Mouse (Mus musculus) forebrain, embryonic 11.5 days (tissue): ENCODE measurements around the gene Rgr. TPM values are rescaled to one million over a fixed set of nuclear protein-coding genes. Genes with fewer than 3 reads are reported as not detected.
"Not testable (repeated sequence)": the region's sequence is repeated elsewhere in the genome, so short reads cannot be mapped to it uniquely, and the experiment has no call there.

Source experiments
- ATAC-seq: fragments of 200-750 bp; cut with Nextera tagmentation; replicated peaks from 2 replicates; pipeline ENCODE4 v1.8.0; 2017; ENCODE audit warnings: moderate TSS enrichment; ENCODE audit not compliant: low FRiP score
- DNase-seq: peaks from one replicate; pipeline ENCODE4 v3.0.0-alpha.2; 2017; ENCODE audit warnings: low spot score
- H3K27ac ChIP-seq: fragments of 300-500 bp; sonication (generic); 2 replicates; pipeline ENCODE4 v1.5.1; 2014; ENCODE audit warnings: low read depth, low read length
- H3K27me3 ChIP-seq: fragments of 300-500 bp; sonication (generic); 2 replicates; pipeline ENCODE4 v1.6.1; 2014; ENCODE audit warnings: mild to moderate bottlenecking, low read length, mixed read lengths; ENCODE audit not compliant: control insufficient read depth, insufficient read depth
- H3K36me3 ChIP-seq: fragments of 300-500 bp; sonication (generic); 2 replicates; pipeline ENCODE4 v1.6.1; 2014; ENCODE audit warnings: mild to moderate bottlenecking, low read length, moderate library complexity, mixed read lengths; ENCODE audit not compliant: control insufficient read depth, insufficient read depth
- H3K4me1 ChIP-seq: fragments of 300-500 bp; sonication (generic); replicated peaks from 2 replicates; pipeline ENCODE4 v1.6.1; 2014; ENCODE audit warnings: low read length, mixed read lengths; ENCODE audit not compliant: control insufficient read depth, insufficient read depth
- H3K4me2 ChIP-seq: fragments of 300-500 bp; sonication (generic); 2 replicates; pipeline ENCODE4 v1.6.1; 2014; ENCODE audit warnings: low read depth, mild to moderate bottlenecking, low read length, moderate library complexity, mixed read lengths; ENCODE audit not compliant: severe bottlenecking
- H3K4me3 ChIP-seq: fragments of 300-500 bp; sonication (generic); 2 replicates; pipeline ENCODE4 v1.5.1; 2014; ENCODE audit warnings: low read depth, low read length
- H3K9ac ChIP-seq: fragments of 300-500 bp; sonication (generic); 2 replicates; pipeline ENCODE4 v1.6.1; 2014; ENCODE audit warnings: low read length
- H3K9me3 ChIP-seq: fragments of 300-500 bp; sonication (generic); 2 replicates; pipeline ENCODE4 v1.6.1; 2016; ENCODE audit warnings: low read length, mixed read lengths; ENCODE audit not compliant: control insufficient read depth
- WGBS: fragments of 180-500 bp; shearing (Covaris S2); extraction: QIAGEN DNeasy Blood & Tissue Kit; methylation state at CpG from one replicate; pipeline ENCODE4 v1.1.7; 2014; 5-methylcytosine and 5-hydroxymethylcytosine counted together
- polyA plus RNA-seq: library from polyadenylated mRNA; unstranded; fragments of >200 nt; fragmentation: Nextera tagmentation; extraction: Ambion mirVana; gene quantifications from 2 replicates; pipeline ENCODE4 v1.2.1, GENCODE M21; 2014

The Rgr gene
- polyA plus RNA-seq, 1 experiment from 2014 or later = not detected

DNA sequence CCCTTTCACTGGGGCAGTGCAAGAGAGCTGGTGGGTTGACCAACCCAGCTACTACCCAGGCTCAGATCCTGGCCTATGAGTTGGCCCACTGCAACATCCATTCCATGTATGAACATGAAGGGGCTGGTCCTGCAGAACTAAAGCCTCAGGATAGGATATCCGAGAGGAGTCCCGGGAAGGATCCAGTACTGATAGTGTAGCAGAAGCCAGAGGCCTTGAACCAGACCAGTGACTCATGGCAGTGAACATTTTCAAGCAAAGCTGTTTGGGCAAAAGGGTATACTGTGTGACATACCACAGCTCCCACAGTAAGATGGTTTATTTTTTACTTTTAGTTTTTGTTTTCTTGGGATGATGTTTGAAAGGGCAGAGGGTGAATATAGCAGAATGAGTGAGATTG lies 39.1 kb downstream of the Rgr start:
- Histone ChIP-seq H3K4me1 (no peaks in the 10 kb centered on the region; the same call in 1 of the 2 replicates), H3K27ac (no peak overlapping the region), H3K27me3 (no peaks in the 10 kb centered on the region), H3K36me3 (no peaks in the 10 kb centered on the region), H3K9me3 (no peaks in the 10 kb centered on the region), H3K4me2 (no peak overlapping the region), H3K4me3 (no peak overlapping the region), H3K9ac (no peak overlapping the region)
- ATAC-seq (no peak), DNase-seq (no peak)
- 84% methylated on average over 2 of the region's 2 CpGs for WGBS

DNA sequence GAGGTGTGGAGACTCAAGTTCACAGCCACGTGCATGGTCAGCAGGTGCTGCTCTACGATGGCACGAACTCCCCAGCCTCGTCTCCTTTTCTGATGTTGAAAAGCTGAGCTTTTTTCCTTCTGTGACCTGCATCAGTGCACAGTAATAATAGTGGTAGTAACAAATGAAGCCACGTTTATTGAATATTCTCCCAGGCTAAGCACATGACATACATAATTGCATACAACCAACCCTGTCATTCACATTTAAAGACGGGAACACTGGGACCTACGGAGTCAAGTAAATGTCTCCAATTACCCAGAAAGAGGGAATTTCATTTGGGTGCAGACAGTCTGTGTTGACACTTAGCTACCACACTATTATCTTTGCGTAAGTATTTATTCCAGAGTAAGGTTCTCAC lies 42.3 kb downstream of the Rgr start:
- Histone ChIP-seq H3K27me3 (no peaks in the 10 kb centered on the region), H3K9ac (no peak overlapping the region), H3K4me1 (no peaks in the 10 kb centered on the region; the same call in 1 of the 2 replicates), H3K4me3 (no peak overlapping the region), H3K36me3 (no peaks in the 10 kb centered on the region), H3K4me2 (no peak overlapping the region), H3K27ac (no peak overlapping the region), H3K9me3 (no peaks in the 10 kb centered on the region)
- DNase-seq = no peak
- no peak for ATAC-seq
- WGBS = 77% methylated on average over 8 of the region's 8 CpGs

DNA sequence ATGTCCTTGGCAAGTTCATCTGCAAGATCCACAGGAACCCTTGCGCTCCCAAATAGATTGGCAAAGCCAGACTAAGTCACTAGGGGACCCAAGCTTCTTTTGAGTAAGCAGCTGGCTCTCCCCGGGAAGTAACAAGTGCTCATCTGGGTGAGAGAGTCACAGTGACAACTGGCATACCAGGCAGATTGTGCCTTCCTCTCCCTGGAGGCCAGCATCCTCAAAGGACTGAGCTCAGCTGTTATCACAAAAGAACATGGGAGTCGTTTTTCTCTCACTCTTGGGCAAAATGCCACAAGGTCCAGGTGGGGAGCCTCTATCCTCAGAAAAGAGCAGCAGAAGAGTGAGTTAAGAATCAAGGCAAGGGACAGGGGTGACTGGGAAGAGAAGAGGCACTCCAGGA lies 42.9 kb downstream of the Rgr start:
- no peak for DNase-seq
- Histone ChIP-seq H3K9me3 (no peaks in the 10 kb centered on the region), H3K27me3 (no peaks in the 10 kb centered on the region), H3K4me1 (no peaks in the 10 kb centered on the region; the same call in 1 of the 2 replicates), H3K4me3 (no peak overlapping the region), H3K4me2 (no peak overlapping the region), H3K27ac (no peak overlapping the region), H3K9ac (no peak overlapping the region), H3K36me3 (no peaks in the 10 kb centered on the region)
- no peak for ATAC-seq
- 39% methylated on average over 3 of the region's 3 CpGs for WGBS

DNA sequence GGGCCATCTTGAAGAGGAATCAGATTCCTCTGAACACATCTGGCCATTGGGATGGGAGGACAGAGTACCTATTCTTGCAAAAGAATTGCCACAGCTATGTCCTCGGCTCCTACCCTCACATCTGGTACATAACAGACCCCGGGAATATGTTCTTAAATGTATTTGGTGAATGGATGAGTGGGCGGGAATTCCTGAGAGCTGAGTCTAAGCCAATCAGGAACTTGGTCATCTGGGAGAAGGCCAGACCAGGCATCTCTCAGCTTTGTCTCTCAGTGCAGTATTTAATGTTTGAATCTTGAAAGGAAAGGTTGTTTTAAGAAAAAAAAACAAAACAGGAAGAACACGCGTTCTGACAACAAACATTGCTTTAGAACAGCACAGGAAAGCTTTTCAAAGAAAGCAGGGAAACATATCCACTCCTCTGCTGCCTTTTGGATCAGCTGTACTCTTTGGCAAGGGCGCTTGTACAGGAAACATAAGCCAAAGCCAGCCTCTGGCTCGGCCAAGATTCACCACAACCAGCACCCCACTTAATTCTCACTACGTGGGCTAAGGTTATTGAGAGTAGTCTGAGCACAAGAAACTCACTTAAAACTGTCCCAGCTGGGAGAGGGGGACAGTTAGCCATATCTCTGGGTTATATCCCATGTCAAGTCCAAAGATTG lies 45.2 kb downstream of the Rgr start:
- H3K36me3 ChIP-seq = no peaks in the 10 kb centered on the region
- no peak overlapping the region for H3K4me3 ChIP-seq
- H3K9me3 ChIP-seq = no peaks in the 10 kb centered on the region
- ATAC-seq (no peak), DNase-seq (no peak)
- H3K4me2 ChIP-seq = no peak overlapping the region
- WGBS = 88% methylated on average over 8 of the region's 8 CpGs
- H3K27ac ChIP-seq = no peak overlapping the region
- no peaks in the 10 kb centered on the region for H3K27me3 ChIP-seq
- no peaks in the 10 kb centered on the region; the same call in 1 of the 2 replicates for H3K4me1 ChIP-seq
- no peak overlapping the region for H3K9ac ChIP-seq

DNA sequence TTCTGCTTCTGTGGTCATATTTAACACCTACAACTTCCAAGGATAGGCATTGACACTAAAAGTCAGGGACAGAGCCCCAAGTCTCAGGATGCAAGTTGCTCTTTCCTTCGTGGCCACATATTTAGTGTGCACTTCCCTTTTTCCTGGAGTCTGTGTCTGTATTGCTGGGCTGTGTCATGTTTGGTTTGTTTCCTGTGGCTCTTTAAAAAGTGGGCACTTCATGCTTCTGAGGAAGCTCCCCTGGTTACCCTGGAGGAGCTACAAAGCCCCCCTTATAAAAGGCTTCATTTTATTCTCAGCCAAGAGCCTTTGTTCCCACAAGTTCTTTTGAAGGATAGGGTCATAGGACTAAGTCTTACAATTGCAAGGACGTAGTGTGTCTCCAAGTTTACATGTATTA lies 45.9 kb downstream of the Rgr start:
- Histone ChIP-seq H3K9ac (no peak overlapping the region), H3K27ac (no peak overlapping the region), H3K4me2 (no peak overlapping the region), H3K4me1 (no peaks in the 10 kb centered on the region; the same call in 1 of the 2 replicates), H3K9me3 (no peaks in the 10 kb centered on the region), H3K4me3 (no peak overlapping the region), H3K27me3 (no peaks in the 10 kb centered on the region), H3K36me3 (no peaks in the 10 kb centered on the region)
- 57% methylated on average over 2 of the region's 2 CpGs for WGBS
- ATAC-seq = no peak
- DNase-seq = no peak

DNA sequence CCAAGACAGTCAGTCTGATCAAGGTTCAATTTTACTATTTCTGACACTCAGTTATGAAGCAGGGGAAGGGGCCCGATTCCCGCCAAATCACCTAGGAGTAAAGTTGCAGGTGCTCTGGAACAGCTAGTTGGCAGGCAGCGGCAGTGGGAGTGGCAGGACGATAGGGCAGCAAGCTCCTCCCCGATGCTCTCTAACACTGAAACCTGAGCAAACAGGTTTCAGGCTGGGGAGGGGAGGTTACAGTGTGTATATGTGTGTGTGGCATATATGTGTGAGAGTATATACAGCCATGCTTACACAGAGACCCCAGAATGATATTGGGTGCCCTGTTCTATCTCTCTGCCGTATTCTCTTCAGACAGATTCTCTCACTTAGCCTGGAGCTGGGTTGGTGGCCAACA lies 48.0 kb downstream of the Rgr start:
- DNase-seq, H3K27ac ChIP-seq, ATAC-seq, H3K4me1 ChIP-seq, H3K9ac ChIP-seq, H3K27me3 ChIP-seq, H3K36me3 ChIP-seq, H3K4me3 ChIP-seq, H3K4me2 ChIP-seq, H3K9me3 ChIP-seq: not testable (repeated sequence)
- 81% methylated on average over 6 of the region's 6 CpGs for WGBS

DNA sequence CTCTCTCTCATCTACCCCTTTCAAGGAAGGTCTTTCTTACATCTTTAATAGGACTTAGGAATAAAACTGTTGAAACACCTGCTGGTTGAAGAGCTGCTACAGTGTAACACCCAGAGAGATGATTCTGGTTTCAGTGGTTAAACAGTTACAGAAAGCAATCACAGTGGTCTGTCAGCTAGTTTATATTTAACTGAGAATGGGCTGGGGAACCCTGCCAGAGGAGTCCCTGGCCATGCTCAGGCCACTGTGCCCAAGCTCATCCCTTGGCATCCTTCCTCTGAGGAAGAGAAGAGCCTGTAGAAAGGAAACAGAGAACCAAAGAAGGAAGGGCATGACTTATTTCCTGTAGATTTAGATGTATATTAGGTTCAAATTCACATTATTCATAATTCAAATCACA lies 59.0 kb downstream of the Rgr start:
- H3K27ac ChIP-seq = no peak overlapping the region
- H3K27me3 ChIP-seq = no peaks in the 10 kb centered on the region
- no peak overlapping the region for H3K4me2 ChIP-seq
- DNase-seq = no peak
- H3K9ac ChIP-seq = no peak overlapping the region
- ATAC-seq = no peak
- no peaks in the 10 kb centered on the region for H3K36me3 ChIP-seq
- no peaks in the 10 kb centered on the region for H3K4me1 ChIP-seq
- no peaks in the 10 kb centered on the region for H3K9me3 ChIP-seq
- H3K4me3 ChIP-seq = no peak overlapping the region

DNA sequence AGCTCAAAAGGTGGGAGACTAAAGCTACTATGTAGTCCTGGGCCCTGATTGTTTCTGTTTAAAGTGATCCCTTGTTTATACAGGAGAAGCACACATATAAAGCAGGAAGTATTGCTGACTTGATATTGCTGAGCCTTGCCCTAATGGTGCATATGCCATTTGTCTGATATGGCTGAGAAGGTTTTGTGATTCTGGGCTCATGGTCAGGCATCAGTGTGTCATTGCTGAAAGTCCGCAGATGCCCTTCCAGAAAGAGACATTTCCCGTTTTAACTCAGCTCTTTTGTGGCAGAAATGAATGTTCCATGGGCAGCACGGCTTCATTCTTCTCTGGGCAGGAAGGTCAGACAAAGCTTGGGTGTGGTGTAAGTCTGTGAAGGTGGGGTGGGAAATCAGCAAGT lies 63.1 kb downstream of the Rgr start:
- Histone ChIP-seq H3K36me3 (no peaks in the 10 kb centered on the region), H3K4me2 (no peak overlapping the region), H3K9me3 (no peaks in the 10 kb centered on the region), H3K27me3 (no peaks in the 10 kb centered on the region), H3K4me1 (no peaks in the 10 kb centered on the region), H3K27ac (no peak overlapping the region), H3K9ac (no peak overlapping the region), H3K4me3 (no peak overlapping the region)
- DNase-seq (no peak), ATAC-seq (no peak)
- WGBS = 84% methylated on average over 3 of the region's 3 CpGs
